Mouse (Mus musculus) adrenal gland, postnatal 4 days (tissue): ENCODE data around the gene Cptp. TPM values are rescaled to one million over a fixed set of nuclear protein-coding genes. Genes with fewer than 3 reads are reported as not detected.

ENCODE experiments used
- microRNA-seq: library from miRNA; unstranded; fragments of <30 nt; microRNA quantifications from one replicate; pipeline ENCODE4 v1.2.0, GENCODE M21; 2021
- total RNA-seq, 2 experiments: library from RNA; stranded (reverse); gene quantifications; 2 replicates each; pipeline ENCODE4 v1.2.3; 2021

The Cptp gene
- total RNA-seq, 2 experiments from 2014 or later: 20.2 to 21.0 TPM

Small RNAs within 50 kb of the gene (microRNA-seq; reads per million reads assigned to microRNA genes)
- gene Gm22991: not detected

Other genes with a start within 250 kb of the Cptp start
- gene Cdk11b, start 244.6 kb downstream of the Cptp start, total RNA-seq: 10 to 100 TPM; 53.8 to 55.0 TPM
- gene Gm10563, start 224.0 kb downstream of the Cptp start, total RNA-seq: not detected
- 10 to 100 TPM; 18.8 to 25.4 TPM for gene Mmp23, start 216.1 kb downstream of the Cptp start, total RNA-seq
- 10 to 100 TPM; 41.5 to 44.2 TPM for gene Mib2, start 200.2 kb downstream of the Cptp start, total RNA-seq
- gene Fndc10, start 175.1 kb downstream of the Cptp start, total RNA-seq: 10 to 100 TPM; 54.6 to 60.4 TPM
- 10 to 100 TPM; 88.9 to 96.2 TPM for gene Ssu72, start 164.6 kb downstream of the Cptp start, total RNA-seq
- 1 to 10 TPM; 1.5 to 2.2 TPM for gene Tmem240, start 134.6 kb downstream of the Cptp start, total RNA-seq
- 100 to 1,000 TPM in 1 of 2 experiments, 10 to 100 TPM in 1; 99.1 to 102 TPM for gene Atad3a, start 108.3 kb downstream of the Cptp start, total RNA-seq
- gene Vwa1, start 94.7 kb downstream of the Cptp start, total RNA-seq: 1 to 10 TPM; 5.7 to 7.4 TPM
- gene Tmem88b, start 83.6 kb downstream of the Cptp start, total RNA-seq: under 1 TPM; 0.79 to 0.84 TPM
- not detected for gene Ankrd65, start 79.0 kb downstream of the Cptp start, total RNA-seq
- 100 to 1,000 TPM; 110 to 122 TPM for gene Mrpl20, start 66.6 kb downstream of the Cptp start, total RNA-seq
- gene Ccnl2, start 57.0 kb downstream of the Cptp start, total RNA-seq: 100 to 1,000 TPM; 153 to 155 TPM
- gene Aurkaip1, start 38.2 kb downstream of the Cptp start, total RNA-seq: 100 to 1,000 TPM; 123 to 129 TPM
- gene Mxra8, start 29.8 kb downstream of the Cptp start, total RNA-seq: 10 to 100 TPM; 86.3 to 93.5 TPM
- 10 to 100 TPM; 53.5 to 53.8 TPM for gene Dvl1, start 22.0 kb downstream of the Cptp start, total RNA-seq
- gene Tas1r3, start 6.1 kb downstream of the Cptp start, total RNA-seq: under 1 TPM; 0.85 to 0.92 TPM
- gene Ints11, start 106 bp upstream of the Cptp start, total RNA-seq: 10 to 100 TPM; 31.0 to 31.3 TPM
- 10 to 100 TPM; 42.9 to 49.0 TPM for gene Pusl1, start 22.3 kb upstream of the Cptp start, total RNA-seq
- 10 to 100 TPM; 35.5 to 36.7 TPM for gene Acap3, start 22.4 kb upstream of the Cptp start, total RNA-seq
- gene Ube2j2, start 74.4 kb upstream of the Cptp start, total RNA-seq: 10 to 100 TPM; 91.9 to 94.1 TPM
- 10 to 100 TPM; 75.8 to 79.9 TPM for gene C1qtnf12, start 92.9 kb upstream of the Cptp start, total RNA-seq
- gene B3galt6, start 123.2 kb upstream of the Cptp start, total RNA-seq: 1 to 10 TPM; 7.2 to 7.7 TPM
- 100 to 1,000 TPM; 224 to 231 TPM for gene Sdf4, start 123.4 kb upstream of the Cptp start, total RNA-seq
- 1 to 10 TPM; 2.9 to 3.4 TPM for gene Tnfrsf4, start 144.4 kb upstream of the Cptp start, total RNA-seq
- gene Tnfrsf18, start 156.7 kb upstream of the Cptp start, total RNA-seq: under 1 TPM in 1 of 2 experiments, not detected in 1; 0.39 TPM
- gene Ttll10, start 190.0 kb upstream of the Cptp start, total RNA-seq: 1 to 10 TPM in 1 of 2 experiments, under 1 TPM in 1; 0.59 to 5.0 TPM
- 10 to 100 TPM; 18.1 to 21.1 TPM for gene 9430015G10Rik, start 240.5 kb upstream of the Cptp start, total RNA-seq